Comparison of ENCODE assay signal across 22 mouse cellular contexts in the genomic region with DNA sequence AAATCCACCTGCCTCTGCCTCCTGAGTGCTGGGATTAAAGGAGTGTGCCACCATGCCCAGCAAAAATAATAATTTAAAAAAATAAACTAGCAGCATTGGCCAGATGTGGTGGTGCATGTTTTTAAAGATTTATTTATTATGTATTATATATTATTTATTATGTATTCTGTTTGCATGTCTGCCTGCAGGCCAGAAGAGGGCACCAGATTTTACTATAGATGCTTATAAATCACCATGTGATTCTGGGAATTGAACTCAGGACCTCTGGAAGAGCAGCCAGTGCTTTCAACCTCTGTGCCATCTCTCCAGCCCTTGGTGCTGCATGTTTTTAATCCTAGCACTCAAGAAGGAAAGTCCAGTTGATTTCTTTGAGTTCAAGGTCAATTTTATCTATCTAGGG.
A peak's percentile ranks its signal among the peaks of the same experiment; 100 is the strongest.
DNase-seq lines count a peak whose midpoint lies in the region; ATAC-seq and TF ChIP-seq lines count a peak whose summit lies in the region.
"Had no signal": no experiment of that assay in that cellular context is flagged by ENCODE, and none has a peak within 500 bp of the region (broad histone marks: within the 10 kb centered on the region; RNA-seq: fewer than 3 reads in every experiment).

No protein-coding gene starts in this region.

- no peak overlapping the region for H3K27ac ChIP-seq in kidney, postnatal 0 days
- H3K27ac ChIP-seq in lung, postnatal 0 days (ENCODE audit: low read length), result no peak overlapping the region
- H3K27ac ChIP-seq: embryonic facial prominence, embryonic 15.5 days; heart, embryonic 10.5 days; hindbrain, embryonic 15.5 days; neural tube, embryonic 12.5 days had no signal

- no peak for ATAC-seq in CD4-positive, CD25-positive, alpha-beta regulatory T cell, adult 4 months
- ATAC-seq in kidney, postnatal 0 days (replicated peaks; ENCODE audit: low FRiP score, low read depth), result no peak
- no peak for ATAC-seq in lung, postnatal 0 days
- ATAC-seq: forebrain, embryonic 16.5 days had no signal

- no peak overlapping the region for H3K4me3 ChIP-seq in kidney, postnatal 0 days (replicated peaks; ENCODE audit: low read depth, low read length)
- no peak overlapping the region for H3K4me3 ChIP-seq in lung, postnatal 0 days (ENCODE audit: low read depth, low read length)
- H3K4me3 ChIP-seq: embryonic facial prominence, embryonic 15.5 days; heart, embryonic 10.5 days; hindbrain, embryonic 15.5 days; megakaryocyte, embryonic 14.5 days; neural tube, embryonic 12.5 days had no signal

- TF ChIP-seq EP300 in lung, postnatal 0 days (IDR thresholded peaks at IDR 0.05), result no peak

- H3K36me3 ChIP-seq in kidney, postnatal 0 days (ENCODE audit: insufficient read depth, low read length), result peaks cover 51% of the 10 kb centered on the region
- H3K36me3 ChIP-seq in lung, postnatal 0 days (ENCODE audit: insufficient read depth, low read length), result peaks cover 21% of the 10 kb centered on the region; the same call in 1 of the 2 replicates
- H3K36me3 ChIP-seq in splenic B cell, adult 2 months (ENCODE audit: control insufficient read depth, insufficient read depth, low read length, poor library complexity, severe bottlenecking), result no peaks in the 10 kb centered on the region; the same call in 1 of the 2 replicates

- no peaks in the 10 kb centered on the region for H3K9me3 ChIP-seq in kidney, postnatal 0 days (replicated peaks; ENCODE audit: low read length)
- no peaks in the 10 kb centered on the region for H3K9me3 ChIP-seq in lung, postnatal 0 days (ENCODE audit: low read length)
- H3K9me3 ChIP-seq: embryonic facial prominence, embryonic 15.5 days; heart, embryonic 10.5 days; hindbrain, embryonic 15.5 days; megakaryocyte, embryonic 14.5 days; neural tube, embryonic 12.5 days had no signal

- no peaks in the 10 kb centered on the region for H3K27me3 ChIP-seq in kidney, postnatal 0 days (ENCODE audit: insufficient read depth, low read length)
- H3K27me3 ChIP-seq in lung, postnatal 0 days (replicated peaks; ENCODE audit: insufficient read depth, low read length), result no peaks in the 10 kb centered on the region
- H3K27me3 ChIP-seq in splenic B cell, adult 2 months (ENCODE audit: control insufficient read depth, insufficient read depth, low read length, poor library complexity, severe bottlenecking), result no peaks in the 10 kb centered on the region
- H3K27me3 ChIP-seq: embryonic facial prominence, embryonic 15.5 days; hindbrain, embryonic 15.5 days; megakaryocyte, embryonic 14.5 days; neural tube, embryonic 12.5 days had no signal

- no peak overlapping the region for H3K4me2 ChIP-seq in kidney, postnatal 0 days (ENCODE audit: low read length)
- H3K4me2 ChIP-seq in lung, postnatal 0 days (replicated peaks; ENCODE audit: low read depth, low read length), result no peak overlapping the region
- H3K4me2 ChIP-seq: embryonic facial prominence, embryonic 15.5 days; hindbrain, embryonic 15.5 days; neural tube, embryonic 12.5 days had no signal

- DNase-seq in CD4-positive, CD25-positive, alpha-beta regulatory T cell, adult 2 months (ENCODE audit: low read depth, low spot score), result peak; percentile 39
- DNase-seq in kidney, postnatal 0 days (ENCODE audit: low spot score), result no peak
- DNase-seq in kidney, postnatal 4 days, result no peak
- no peak for DNase-seq in lung, postnatal 0 days (ENCODE audit: low spot score)
- DNase-seq in lung, postnatal 14 days, result no peak
- DNase-seq in splenic B cell, adult 2 months (ENCODE audit: low read depth, low spot score), result peak; percentile 24
- DNase-seq in left cerebral cortex, adult 11 months (ENCODE audit: low spot score), result no peak
- DNase-seq: adrenal gland, adult 2 months; cerebellum, adult 11 months; cerebellum, adult 9-11 months; heart, postnatal 4 days; kidney, adult 18-20 months; lung, postnatal 36 days; midbrain, embryonic 14.5 days; thymus, postnatal 25 days had no signal

- H3K4me1 ChIP-seq in kidney, postnatal 0 days (replicated peaks; ENCODE audit: insufficient read depth, low read length), result peaks cover 9% of the 10 kb centered on the region
- peaks cover 5% of the 10 kb centered on the region for H3K4me1 ChIP-seq in lung, postnatal 0 days (ENCODE audit: insufficient read depth, low read depth, low read length)

- H3K9ac ChIP-seq in kidney, postnatal 0 days (ENCODE audit: low read depth, low read length), result no peak overlapping the region
- H3K9ac ChIP-seq in lung, postnatal 0 days (replicated peaks; ENCODE audit: low read depth), result no peak overlapping the region
- H3K9ac ChIP-seq: embryonic facial prominence, embryonic 15.5 days; hindbrain, embryonic 15.5 days; neural tube, embryonic 12.5 days had no signal

- TF ChIP-seq CTCF in kidney, postnatal 0 days (IDR thresholded peaks at IDR 0.05; ENCODE audit: low read depth), result peak; percentile 45
- peak; percentile 28 for TF ChIP-seq CTCF in lung, postnatal 0 days (IDR thresholded peaks at IDR 0.05)

Comparison
In these comparisons a context has a peak if more than half of its experiments do, and no peak if none do; other contexts are left out.
1. DNase-seq: peak in CD4-positive, CD25-positive, alpha-beta regulatory T cell, adult 2 months (single experiment) and splenic B cell, adult 2 months (single experiment); none in kidney, postnatal 0 days (single experiment), kidney, postnatal 4 days (0 of 2), lung, postnatal 0 days (single experiment), lung, postnatal 14 days (single experiment) and left cerebral cortex, adult 11 months (single experiment).